Mouse (Mus musculus) intestine, embryonic 15.5 days (tissue): ENCODE measurements around the gene H2-T22. TPM values are rescaled to one million over a fixed set of nuclear protein-coding genes. Genes with fewer than 3 reads are reported as not detected.
"Not testable (repeated sequence)": the region's sequence is repeated elsewhere in the genome, so short reads cannot be mapped to it uniquely, and the experiment has no call there.

Experiments
- ATAC-seq: fragments of 200-750 bp; cut with Nextera tagmentation; 2 replicates; pipeline ENCODE4 v1.8.0; 2017; ENCODE audit warnings: moderate TSS enrichment, moderate library complexity
- H3K27ac ChIP-seq: fragments of 300-500 bp; sonication (generic); 2 replicates; pipeline ENCODE4 v1.5.1; 2015; ENCODE audit warnings: mild to moderate bottlenecking, inconsistent platforms
- H3K27me3 ChIP-seq: fragments of 300-500 bp; sonication (generic); replicated peaks from 2 replicates; pipeline ENCODE4 v1.6.1; 2015; ENCODE audit warnings: inconsistent platforms
- H3K36me3 ChIP-seq: fragments of 300-500 bp; sonication (generic); 2 replicates; pipeline ENCODE4 v1.6.1; 2015; ENCODE audit warnings: inconsistent platforms
- H3K4me1 ChIP-seq: fragments of 300-500 bp; sonication (generic); replicated peaks from 2 replicates; pipeline ENCODE4 v1.6.1; 2015; ENCODE audit warnings: inconsistent platforms
- H3K4me2 ChIP-seq: fragments of 300-500 bp; sonication (generic); replicated peaks from 2 replicates; pipeline ENCODE4 v1.6.1; 2015; ENCODE audit warnings: mild to moderate bottlenecking, inconsistent platforms
- H3K4me3 ChIP-seq: fragments of 300-500 bp; sonication (generic); replicated peaks from 2 replicates; pipeline ENCODE4 v1.5.1; 2015; ENCODE audit warnings: inconsistent platforms
- H3K9ac ChIP-seq: fragments of 300-500 bp; sonication (generic); 2 replicates; pipeline ENCODE4 v1.6.1; 2015; ENCODE audit warnings: inconsistent platforms
- H3K9me3 ChIP-seq: fragments of 300-500 bp; sonication (generic); 2 replicates; pipeline ENCODE4 v1.6.1; 2016; ENCODE audit warnings: inconsistent platforms
- WGBS: fragments of 180-500 bp; shearing (Covaris S2); methylation state at CpG from one replicate; pipeline ENCODE4 v1.1.7; 2015; 5-methylcytosine and 5-hydroxymethylcytosine counted together
- polyA plus RNA-seq: library from polyadenylated mRNA; unstranded; fragments of >200 nt; fragmentation: Nextera tagmentation; extraction: Ambion mirVana; gene quantifications from 2 replicates; pipeline ENCODE4 v1.2.1, GENCODE M21; 2015

The H2-T22 gene
- polyA plus RNA-seq, 1 experiment from 2014 or later: 13.3 TPM

DNA sequence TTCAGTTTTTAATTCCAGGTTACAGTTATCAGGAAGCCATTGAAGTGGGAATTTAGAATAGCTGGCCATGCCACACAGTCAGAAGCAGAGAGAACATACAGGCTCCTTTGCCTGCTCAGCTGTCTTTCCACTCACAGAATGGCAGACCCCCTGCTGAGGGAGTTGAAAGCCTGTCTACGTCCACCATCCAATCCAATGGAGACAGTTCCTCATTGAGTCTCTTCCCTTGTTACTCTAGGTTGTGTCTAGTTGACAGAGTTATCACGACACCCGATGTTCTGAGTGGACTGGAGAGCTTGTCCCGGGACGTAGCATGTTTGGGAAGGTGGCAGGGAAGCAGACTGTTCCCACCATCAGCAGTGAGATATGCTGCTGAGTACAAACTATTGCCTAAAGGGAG, 17.4 kb downstream of the H2-T22 start:
- no peak for ATAC-seq
- no peak overlapping the region for H3K27ac ChIP-seq
- H3K4me2 ChIP-seq: no peak overlapping the region
- no peak overlapping the region for H3K9ac ChIP-seq
- 85% methylated on average over 5 of the region's 5 CpGs for whole genome bisulfite sequencing
- H3K4me3 ChIP-seq: no peak overlapping the region
- no peaks in the 10 kb centered on the region for H3K27me3 ChIP-seq
- no peaks in the 10 kb centered on the region for H3K9me3 ChIP-seq
- peaks cover 3% of the 10 kb centered on the region; the same call in 1 of the 2 replicates for H3K4me1 ChIP-seq
- H3K36me3 ChIP-seq: no peaks in the 10 kb centered on the region

DNA sequence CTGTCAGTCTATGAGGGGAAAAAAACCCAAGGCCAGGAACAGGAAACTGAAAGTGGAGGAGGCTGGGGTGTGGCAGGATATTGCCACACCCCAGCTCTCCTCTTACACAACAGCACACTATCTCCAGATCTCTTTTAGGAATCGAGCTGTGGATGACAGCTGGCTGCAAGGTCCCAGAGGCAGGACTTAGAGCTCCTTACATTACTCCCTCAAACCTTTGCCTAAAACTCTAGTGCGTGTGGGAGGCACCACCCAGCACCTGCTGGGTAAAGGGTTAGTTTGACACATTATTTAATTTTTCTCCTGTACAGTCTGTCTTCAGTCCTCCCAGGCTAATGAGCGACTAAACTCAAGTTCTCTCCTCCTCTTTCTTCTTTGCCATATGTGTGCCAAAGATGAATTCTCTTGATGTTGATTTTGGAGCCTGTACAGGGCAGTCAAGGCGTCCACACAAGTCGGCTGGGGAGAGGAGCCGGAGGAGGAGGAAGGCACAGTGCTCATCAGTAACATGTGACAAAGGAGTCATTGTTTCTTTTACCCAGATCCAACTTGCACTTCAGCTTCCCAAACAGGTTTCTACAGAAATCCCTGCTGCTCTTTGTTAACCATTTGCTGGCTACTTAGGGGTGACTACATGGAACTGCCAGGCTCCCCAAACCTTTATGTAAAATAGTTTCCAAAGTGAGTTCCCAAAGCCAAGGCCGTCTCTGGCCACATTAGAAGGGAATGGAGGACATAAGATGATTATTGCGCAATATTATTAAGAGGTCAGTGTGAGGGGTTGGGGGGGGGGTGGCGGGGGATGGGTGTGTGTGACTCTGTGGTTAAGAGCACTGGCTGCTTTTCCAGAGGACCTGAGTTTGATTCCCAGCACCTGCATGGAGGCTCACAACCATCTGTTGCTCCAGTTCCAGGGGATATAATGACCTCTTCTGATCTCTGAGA, 18.6 kb downstream of the H2-T22 start:
- Histone ChIP-seq H3K9me3 (no peaks in the 10 kb centered on the region), H3K9ac (no peak overlapping the region), H3K27ac (0 out of 2 replicates have a peak overlapping the region, but pooled peaks have one; percentile 4), H3K4me3 (no peak overlapping the region), H3K4me2 (no peak overlapping the region), H3K36me3 (no peaks in the 10 kb centered on the region), H3K27me3 (no peaks in the 10 kb centered on the region), H3K4me1 (peaks cover 3% of the 10 kb centered on the region; the same call in 1 of the 2 replicates)
- WGBS: 56% methylated on average over 9 of the region's 9 CpGs
- ATAC-seq: peak; percentile 67; the same call in 1 of the 2 replicates

DNA sequence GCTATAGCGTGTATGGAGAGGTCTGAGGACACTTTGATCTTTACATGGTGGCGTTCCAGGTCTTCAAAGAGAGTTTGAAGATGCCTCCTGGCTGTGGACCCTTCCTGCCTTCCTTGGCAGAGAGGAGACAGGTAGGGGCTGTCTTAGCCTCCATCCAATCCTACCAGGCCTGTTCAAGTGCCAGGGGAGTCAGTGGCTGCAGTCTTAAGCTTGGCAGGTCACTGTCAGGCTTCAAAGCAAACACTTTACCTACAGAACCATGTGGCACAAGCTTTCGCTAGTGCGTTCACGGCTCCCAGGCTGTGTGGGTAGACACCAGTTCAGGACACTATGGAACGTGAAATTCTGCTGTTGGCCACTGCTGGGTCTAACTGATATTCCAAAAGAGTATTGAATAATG, 19.6 kb downstream of the H2-T22 start:
- no peak for ATAC-seq
- no peaks in the 10 kb centered on the region for H3K27me3 ChIP-seq
- no peaks in the 10 kb centered on the region for H3K9me3 ChIP-seq
- H3K4me3 ChIP-seq: no peak overlapping the region
- H3K4me2 ChIP-seq: no peak overlapping the region
- H3K36me3 ChIP-seq: no peaks in the 10 kb centered on the region
- no peak overlapping the region for H3K27ac ChIP-seq
- WGBS: 85% methylated on average over 6 of the region's 6 CpGs
- H3K4me1 ChIP-seq: peaks cover 3% of the 10 kb centered on the region; the same call in 1 of the 2 replicates
- H3K9ac ChIP-seq: no peak overlapping the region

DNA sequence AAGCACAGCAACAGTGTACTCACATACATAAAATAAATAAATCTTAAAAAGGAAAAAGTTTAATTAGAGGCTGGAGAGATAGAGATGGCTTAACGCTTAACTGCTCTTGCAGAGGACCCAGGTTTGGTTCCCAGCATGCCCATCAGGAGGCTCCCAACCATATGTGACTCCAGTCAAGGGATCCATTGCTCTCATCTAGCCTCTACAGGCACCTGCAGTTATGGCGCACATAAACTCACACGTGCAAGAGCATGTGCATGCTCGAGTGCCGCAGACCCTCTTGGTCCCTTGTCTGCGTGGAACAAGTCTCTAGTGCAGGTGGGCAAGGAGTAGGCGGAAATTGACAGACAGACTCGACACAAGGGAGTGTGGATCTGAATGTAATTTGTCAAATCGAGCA, 20.4 kb downstream of the H2-T22 start:
- Histone ChIP-seq H3K4me3 (no peak overlapping the region), H3K9me3 (no peaks in the 10 kb centered on the region), H3K4me1 (peaks cover 3% of the 10 kb centered on the region; the same call in 1 of the 2 replicates), H3K27ac (no peak overlapping the region), H3K27me3 (no peaks in the 10 kb centered on the region), H3K4me2 (no peak overlapping the region), H3K9ac (no peak overlapping the region), H3K36me3 (no peaks in the 10 kb centered on the region)
- 91% methylated on average over 9 of the region's 9 CpGs for WGBS
- no peak for ATAC-seq

DNA sequence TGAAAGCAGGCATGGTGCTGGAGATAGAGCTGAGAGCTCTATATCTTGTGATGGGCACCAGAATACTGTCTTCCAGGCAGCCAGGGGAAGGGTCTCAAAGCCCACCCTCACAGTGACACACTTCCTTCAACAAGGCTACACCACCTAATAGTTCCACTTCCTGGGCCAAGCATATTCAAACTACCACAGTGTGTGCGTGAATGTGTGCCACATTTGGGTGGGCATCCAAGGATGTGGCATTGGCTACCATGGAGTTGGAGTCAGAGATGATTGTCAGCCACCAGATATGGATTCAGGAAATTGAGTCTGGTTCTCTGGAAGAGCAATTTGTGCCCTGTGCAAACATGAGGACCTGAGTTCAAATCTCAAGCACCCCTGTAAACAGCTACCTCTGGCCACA, 21.2 kb downstream of the H2-T22 start:
- no peak for ATAC-seq
- Histone ChIP-seq H3K27ac (no peak overlapping the region), H3K36me3 (no peaks in the 10 kb centered on the region), H3K9ac (no peak overlapping the region), H3K4me1 (peaks cover 3% of the 10 kb centered on the region; the same call in 1 of the 2 replicates), H3K27me3 (no peaks in the 10 kb centered on the region), H3K4me3 (no peak overlapping the region), H3K4me2 (no peak overlapping the region), H3K9me3 (no peaks in the 10 kb centered on the region)
- WGBS: 89% methylated on average over 1 of the region's 1 CpGs

DNA sequence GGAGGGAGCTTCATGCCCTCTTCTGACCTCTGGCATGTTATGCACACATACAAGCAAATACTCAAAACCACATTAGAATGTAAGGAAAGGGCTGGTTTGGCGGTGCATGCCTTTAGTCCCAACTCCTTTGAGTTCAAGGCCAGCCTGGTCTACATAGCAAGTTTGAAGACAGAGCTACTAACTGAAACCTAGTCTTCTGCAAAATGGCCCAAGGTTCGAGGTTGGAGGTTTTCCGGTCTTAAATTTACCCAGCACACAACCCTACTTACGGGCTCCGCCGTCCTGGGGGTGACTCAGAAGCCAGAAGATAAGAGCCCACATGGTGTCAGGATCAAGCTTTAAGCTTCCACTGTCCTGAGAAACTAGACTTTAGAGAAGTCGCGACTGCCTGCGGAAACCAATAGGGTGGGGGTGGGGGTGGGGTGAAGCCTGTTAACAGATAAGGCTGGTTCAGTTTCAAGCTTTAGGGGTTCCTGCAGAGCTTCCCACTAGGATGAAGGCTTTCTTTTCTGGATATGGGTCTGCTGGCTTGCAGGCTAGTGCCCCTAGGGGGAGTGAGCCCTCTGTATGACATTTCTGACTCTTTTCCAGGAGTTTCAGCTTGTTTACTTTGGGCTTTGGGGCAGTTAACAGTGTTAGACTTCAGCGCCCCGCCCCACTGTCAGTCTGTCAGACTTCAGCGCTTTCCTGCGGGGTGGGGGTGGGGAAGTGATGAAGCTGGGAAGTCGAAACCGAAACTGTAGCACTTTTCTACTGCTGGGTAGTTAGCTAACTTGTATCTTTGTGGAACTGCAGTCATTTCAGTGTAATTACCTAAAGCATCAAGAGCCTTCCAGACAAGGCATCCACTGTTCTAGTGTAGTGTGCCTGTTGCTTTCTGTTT, 22.1 kb downstream of the H2-T22 start, which contains the start of gene H2-T24:
H2-T24 (minus strand) TSS at position 370 of the 883 bp plus-strand sequence.
- 35% methylated on average over 15 of the region's 15 CpGs for WGBS
- H3K4me1 ChIP-seq: peaks cover 3% of the 10 kb centered on the region; the same call in 1 of the 2 replicates
- H3K4me3 ChIP-seq: no peak within 1 kb of the TSS
- H3K9ac ChIP-seq: no peak within 1 kb of the TSS
- peak within 1 kb of the TSS; percentile 39 for H3K4me2 ChIP-seq
- no peaks in the 10 kb centered on the region for H3K9me3 ChIP-seq
- H3K27ac ChIP-seq: peak within 1 kb of the TSS; percentile 48; the same call in 1 of the 2 replicates
- no peaks in the 10 kb centered on the region for H3K27me3 ChIP-seq
- ATAC-seq: peak; percentile 74
- H3K36me3 ChIP-seq: no peaks in the 10 kb centered on the region

DNA sequence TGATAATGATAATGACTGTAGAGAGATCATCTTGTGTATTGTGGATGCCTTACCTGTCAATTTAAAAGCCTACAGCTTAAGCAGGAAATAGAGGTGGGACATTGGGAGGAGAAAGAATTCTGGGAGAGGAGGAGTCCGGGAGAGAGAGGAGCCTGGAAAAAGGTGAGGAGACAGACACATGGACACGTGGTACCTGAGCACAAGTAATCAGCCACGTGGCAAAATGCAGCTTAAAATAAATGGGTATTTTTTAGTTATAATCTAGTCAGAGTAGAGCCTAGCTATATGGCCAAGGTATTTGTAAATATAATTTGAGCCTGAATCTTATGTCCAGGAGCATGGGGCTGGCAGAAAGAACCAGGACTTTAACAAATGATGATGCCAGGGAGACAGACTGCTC, 23.0 kb downstream of the H2-T22 start:
- Histone ChIP-seq H3K27me3 (no peaks in the 10 kb centered on the region), H3K27ac (no peak overlapping the region), H3K4me2 (no peak overlapping the region), H3K36me3 (peaks cover under 1% of the 10 kb centered on the region; the same call in 1 of the 2 replicates), H3K9ac (no peak overlapping the region), H3K4me1 (peaks cover 3% of the 10 kb centered on the region; the same call in 1 of the 2 replicates), H3K9me3 (no peaks in the 10 kb centered on the region), H3K4me3 (no peak overlapping the region)
- 66% methylated on average over 3 of the region's 3 CpGs for WGBS
- ATAC-seq: no peak

DNA sequence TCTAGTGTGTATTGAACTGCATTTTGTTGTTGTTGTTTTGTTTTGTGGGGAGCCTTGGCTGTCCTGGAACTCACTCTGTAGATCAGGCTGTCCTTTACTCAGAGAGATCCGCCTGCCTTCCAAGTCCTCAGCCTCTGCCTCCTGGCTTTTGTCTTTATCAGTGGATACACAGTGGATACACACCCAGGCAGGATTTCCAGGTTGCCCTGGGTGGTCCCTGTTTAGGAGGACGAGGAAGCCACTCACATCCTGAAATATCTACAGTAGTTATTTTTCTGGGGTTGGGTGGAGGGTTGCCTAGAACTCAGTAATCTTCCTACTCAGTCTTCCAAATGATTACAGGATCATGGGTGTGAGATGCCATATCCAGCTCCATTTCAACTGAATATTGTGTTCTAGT, 23.6 kb downstream of the H2-T22 start:
- no peak overlapping the region for H3K4me3 ChIP-seq
- H3K27ac ChIP-seq: no peak overlapping the region
- no peaks in the 10 kb centered on the region for H3K9me3 ChIP-seq
- peaks cover 4% of the 10 kb centered on the region; the same call in 1 of the 2 replicates for H3K36me3 ChIP-seq
- H3K4me2 ChIP-seq: no peak overlapping the region
- ATAC-seq: no peak
- H3K27me3 ChIP-seq: no peaks in the 10 kb centered on the region
- WGBS: 57% methylated on average over 2 of the region's 2 CpGs
- H3K9ac ChIP-seq: no peak overlapping the region
- H3K4me1 ChIP-seq: peaks cover 3% of the 10 kb centered on the region; the same call in 1 of the 2 replicates

DNA sequence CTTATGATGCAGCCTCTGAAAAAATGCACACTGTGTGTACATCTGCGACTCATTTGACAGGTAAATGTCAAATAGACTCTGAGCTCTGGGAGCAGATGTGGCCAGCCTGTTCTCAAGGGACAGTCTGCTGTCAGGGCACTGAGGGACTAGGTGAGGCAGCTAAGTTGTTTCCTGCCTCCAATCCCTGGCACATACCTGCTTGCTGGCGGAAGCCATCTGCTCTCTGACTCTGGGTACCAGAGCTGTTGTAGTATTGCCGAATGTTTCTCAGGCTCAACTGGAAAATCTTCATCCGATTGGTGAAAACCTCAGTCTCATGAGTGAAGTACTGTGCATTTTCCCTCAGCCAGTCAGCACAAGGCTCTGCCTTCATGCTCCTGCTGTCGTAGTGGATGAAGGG, 25.5 kb downstream of the H2-T22 start:
- Histone ChIP-seq H3K4me3 (no peak overlapping the region), H3K27me3 (no peaks in the 10 kb centered on the region), H3K36me3 (peaks cover 4% of the 10 kb centered on the region; the same call in 1 of the 2 replicates), H3K4me1 (0 out of 2 replicates have a peak, but pooled peaks cover 3% of the 10 kb centered on the region), H3K4me2 (no peak overlapping the region), H3K9me3 (no peaks in the 10 kb centered on the region), H3K27ac (no peak overlapping the region), H3K9ac (no peak overlapping the region)
- 87% methylated on average over 5 of the region's 5 CpGs for WGBS
- ATAC-seq: no peak

DNA sequence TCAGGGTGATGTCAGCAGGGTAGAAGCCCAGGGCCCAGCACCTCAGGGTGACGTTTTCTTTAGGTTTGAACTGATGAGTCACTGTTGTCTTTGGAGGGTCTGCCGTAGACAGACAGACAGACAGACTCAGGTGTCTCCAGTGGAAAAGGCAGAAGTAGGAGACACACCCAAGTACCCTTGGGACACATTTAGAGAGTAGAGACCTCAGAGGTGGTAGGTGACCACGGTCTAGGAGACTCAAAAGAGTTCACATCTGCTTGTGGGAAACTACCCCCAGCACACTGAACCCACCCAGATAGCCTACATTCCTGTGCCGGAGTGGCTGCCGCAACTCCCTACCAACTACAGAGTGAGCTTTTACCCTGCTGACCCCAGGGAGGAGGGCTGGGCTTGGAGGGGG, 27.6 kb downstream of the H2-T22 start:
- Histone ChIP-seq H3K27me3 (no peaks in the 10 kb centered on the region), H3K36me3 (peaks cover 4% of the 10 kb centered on the region; the same call in 1 of the 2 replicates), H3K4me1 (no peaks in the 10 kb centered on the region), H3K4me3 (no peak overlapping the region), H3K9me3 (no peaks in the 10 kb centered on the region), H3K27ac (no peak overlapping the region), H3K9ac (no peak overlapping the region), H3K4me2 (no peak overlapping the region)
- ATAC-seq: no peak
- WGBS: 94% methylated on average over 5 of the region's 5 CpGs

DNA sequence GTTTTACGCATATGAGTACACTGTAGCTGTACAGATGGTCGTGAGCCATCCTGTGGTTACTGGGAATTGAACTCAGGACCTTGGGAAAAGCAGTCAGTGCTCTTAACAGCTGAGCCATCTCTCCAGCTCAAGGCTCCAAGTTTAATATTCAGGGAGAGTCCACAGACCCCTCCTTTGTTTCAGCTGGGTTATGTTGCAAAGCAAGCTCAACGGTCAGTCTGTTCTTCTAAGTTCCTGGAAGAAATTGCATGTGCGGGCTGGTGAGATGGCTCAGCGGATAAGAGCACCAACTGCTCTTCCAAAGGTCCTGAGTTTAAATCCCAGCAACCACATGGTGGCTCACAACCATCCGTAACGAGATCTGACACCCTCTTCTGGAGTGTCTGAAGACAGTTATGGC, 38.1 kb downstream of the H2-T22 start:
- ATAC-seq, H3K27ac ChIP-seq, H3K9me3 ChIP-seq, H3K4me1 ChIP-seq, H3K36me3 ChIP-seq, H3K27me3 ChIP-seq, H3K9ac ChIP-seq, H3K4me2 ChIP-seq, H3K4me3 ChIP-seq: not testable (repeated sequence)
- 86% methylated on average over 7 of the region's 7 CpGs for WGBS

DNA sequence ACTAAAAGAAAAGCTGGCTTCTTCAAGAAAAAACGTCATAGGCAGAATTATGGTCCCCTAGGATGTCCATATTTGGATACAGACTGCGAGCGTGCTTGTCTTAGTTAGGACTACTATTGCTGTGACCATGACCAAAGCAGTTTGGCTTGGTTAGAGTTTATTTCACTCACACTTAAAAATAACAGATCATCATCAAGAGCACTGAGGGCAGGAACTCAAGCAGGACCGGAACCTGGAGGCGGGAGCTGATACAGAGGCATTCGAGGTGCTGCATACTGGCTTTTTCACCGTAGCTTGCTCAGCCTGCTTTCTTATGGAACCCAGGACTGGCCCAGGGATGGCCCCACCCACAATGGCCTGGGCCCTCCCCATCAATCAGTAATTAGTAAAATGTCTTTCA, 39.2 kb downstream of the H2-T22 start:
- no peaks in the 10 kb centered on the region for H3K4me1 ChIP-seq
- 94% methylated on average over 7 of the region's 7 CpGs for WGBS
- ATAC-seq: no peak

More for the DNA sequence above, 39.2 kb downstream of the H2-T22 start:
- Histone ChIP-seq H3K9ac (no peak overlapping the region), H3K36me3 (no peaks in the 10 kb centered on the region), H3K27ac (no peak overlapping the region), H3K9me3 (no peaks in the 10 kb centered on the region), H3K27me3 (no peaks in the 10 kb centered on the region), H3K4me2 (no peak overlapping the region), H3K4me3 (no peak overlapping the region)
